Mouse (Mus musculus) heart, adult 9 months (tissue): ENCODE measurements around the gene Gm11627.

Source experiments
- DNase-seq, 2 experiments: peaks; one replicate each; pipeline ENCODE4 v3.0.0; 2022; ENCODE audit warnings: low spot score in 2 of 2

The Gm11627 gene

DNA sequence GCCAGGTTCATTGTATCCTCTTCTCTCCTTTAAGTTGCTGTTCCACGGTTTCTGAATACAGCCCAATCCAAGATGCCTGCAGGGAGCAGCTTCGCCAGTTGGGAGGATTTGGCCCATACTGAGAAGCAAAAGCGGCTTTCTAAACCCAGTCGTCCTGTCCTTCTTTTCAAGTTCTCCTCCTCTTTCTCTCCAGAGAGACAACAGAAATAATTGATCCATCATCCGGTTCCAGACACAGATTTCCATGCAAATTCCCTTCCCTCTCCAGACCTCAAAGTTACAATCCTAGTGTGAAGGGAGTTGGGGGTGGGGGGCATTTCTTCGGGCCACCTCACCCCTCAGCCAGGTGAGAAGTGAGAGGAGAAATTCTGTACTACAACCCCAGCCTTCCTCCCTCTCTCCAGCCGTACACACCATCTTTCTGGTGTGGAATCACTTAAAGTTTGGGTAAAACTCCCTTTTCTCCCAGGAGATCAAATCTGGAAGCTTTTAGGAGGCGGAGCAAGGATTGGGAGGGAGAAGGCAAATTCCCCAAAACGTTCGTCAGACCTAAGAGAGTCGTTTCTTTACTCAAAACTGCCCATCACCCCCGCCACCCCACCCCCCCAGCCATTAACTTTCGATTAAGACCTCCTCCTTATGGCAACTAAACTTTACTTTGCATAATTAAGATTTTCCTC, 23.7 kb upstream of the Gm11627 start:
- peak; percentile 41 to 55 for DNase-seq

DNA sequence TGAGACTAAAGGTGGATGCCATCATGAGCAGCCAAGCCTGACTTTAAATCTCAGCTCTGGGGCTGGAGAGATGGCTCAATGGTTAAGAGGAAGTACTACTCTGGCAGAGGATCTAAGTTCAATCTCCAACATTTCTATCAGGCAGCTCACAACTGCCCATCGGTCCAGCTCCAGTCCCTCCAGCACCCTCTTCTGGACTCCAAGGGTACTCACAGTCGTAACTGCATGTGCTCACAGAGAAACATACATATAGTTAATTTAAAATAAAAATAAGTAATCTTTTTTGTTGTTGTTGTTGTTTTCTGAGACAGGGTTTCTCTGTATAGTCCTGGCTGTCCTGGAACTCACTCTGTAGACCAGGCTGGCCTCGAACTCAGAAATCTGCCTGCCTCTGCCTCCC, 20.7 kb upstream of the Gm11627 start:
- DNase-seq: no peak

DNA sequence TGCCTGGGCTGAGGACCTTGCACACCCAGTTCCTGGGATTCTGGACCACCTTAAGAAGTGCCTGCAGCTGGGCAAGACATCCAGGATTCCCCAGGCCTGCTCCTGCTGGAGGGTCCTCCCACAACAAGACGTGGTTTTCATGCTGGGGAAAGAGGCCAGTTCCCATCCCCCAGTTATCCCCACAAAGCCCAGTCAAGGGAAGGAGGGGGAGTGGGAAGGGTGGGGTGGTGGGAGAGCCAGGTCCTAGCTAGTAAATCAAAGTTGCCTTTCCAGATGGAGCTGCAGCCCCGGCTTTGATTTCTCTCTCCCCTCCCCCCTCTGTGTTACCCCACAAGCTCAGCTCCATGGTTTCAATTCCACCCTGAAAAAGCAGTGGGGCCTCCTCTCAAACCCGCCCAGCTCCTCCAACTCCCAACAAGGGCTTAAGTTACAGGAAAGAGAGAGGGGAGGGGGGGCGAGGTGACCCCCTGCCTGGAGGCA, 16.1 kb upstream of the Gm11627 start:
- DNase-seq: no peak

DNA sequence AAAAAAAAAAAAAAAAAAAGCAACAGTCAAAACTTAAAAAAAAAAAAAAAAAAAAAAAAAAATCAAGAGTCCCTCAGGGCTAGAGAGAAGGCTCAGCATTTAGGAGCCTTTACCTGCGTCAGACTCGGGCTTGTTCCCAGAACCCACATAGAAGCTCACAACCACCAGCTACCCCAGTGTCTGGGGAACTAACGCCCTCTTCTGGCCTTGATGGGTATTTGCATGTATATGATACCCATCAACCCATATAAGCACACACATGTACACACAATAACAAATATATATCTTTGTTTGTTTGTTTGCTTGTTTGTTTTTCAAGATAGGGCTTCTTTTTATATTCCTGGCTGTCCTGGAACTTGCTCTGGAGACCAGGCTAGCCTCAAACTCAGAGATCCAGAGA, 8.3 kb upstream of the Gm11627 start:
- no peak for DNase-seq

DNA sequence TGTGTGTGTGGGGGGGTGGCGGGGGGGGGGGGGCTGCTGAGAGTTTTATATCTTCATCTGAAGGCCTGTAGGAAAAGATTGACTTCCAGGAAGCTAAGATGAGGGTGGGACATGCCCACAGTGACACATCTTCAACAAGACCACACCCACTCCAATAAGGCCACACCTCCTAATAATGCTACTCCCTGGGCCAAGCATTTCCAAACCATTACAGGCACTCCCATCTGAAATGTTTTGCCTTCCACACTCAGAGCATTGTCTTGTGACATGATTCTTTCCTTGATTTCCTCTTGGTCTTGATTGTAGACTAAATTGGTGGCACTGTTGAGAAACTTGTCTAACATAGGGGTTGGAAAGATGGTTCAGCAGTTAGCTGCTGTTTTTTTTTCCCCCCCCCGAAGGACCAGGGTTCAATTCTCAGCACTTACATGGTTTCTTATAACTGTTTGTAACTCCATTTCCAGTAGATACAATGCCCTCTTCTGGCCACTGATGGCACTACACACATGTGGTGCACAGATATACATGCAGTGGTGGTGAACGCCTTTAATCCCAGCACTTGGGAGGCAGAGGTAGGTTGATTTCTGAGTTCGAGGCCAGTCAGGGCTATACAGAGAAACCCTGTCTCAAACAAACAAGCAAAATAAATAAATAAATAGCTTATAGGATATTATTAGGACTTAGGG, 7.3 kb upstream of the Gm11627 start:
- DNase-seq: no peak

- no peak for DNase-seq
Observed at GRCm38 (mm10) chr11:102582736-102583135, 3.5 kb upstream of the Gm11627 start.

GRCm38 (mm10) chr11:102582016-102582610, 2.9 kb upstream of the Gm11627 start:
- peak; percentile 19 to 44 for DNase-seq

DNA sequence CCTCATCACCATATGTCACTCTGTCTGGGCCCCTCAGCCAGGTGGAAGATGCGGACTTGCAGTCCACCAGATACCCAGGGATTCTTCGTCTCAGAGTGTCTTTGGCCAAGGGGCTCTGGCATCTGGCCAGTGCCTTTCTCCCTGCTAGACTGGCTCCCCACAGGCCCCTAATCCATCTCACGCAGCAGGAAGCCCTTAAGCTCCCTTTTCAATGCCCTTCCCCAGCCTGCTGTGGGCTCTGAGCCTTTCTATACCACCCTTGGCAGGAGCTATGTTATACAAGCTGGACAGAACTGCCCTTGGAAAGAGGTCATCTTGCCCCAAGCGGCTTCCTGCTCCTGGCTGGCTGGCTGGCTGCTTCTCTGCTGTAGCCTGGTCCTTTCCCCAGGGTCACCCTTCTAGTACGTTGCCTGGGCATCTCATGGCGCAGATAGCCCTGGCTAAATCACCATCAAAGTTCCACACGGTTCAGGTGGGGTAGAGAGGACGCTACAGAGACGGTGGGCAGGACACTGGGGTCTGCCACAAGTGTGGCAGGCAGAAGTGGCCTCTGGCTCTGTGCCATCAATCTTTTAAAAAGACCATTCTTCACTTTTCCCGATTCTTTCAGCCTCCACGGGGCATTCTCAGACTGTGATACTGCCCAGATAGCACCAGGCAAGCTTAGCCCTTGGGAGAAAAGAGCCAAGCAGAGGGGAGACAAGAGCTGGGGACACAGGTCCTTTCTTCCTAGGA, 2.2 kb upstream of the Gm11627 start:
- DNase-seq: peak in 1 of 2 experiments; percentile 13

- DNase-seq: no peak
Observed at GRCm38 (mm10) chr11:102580034-102580330, 721 bp upstream of the Gm11627 start.

DNA sequence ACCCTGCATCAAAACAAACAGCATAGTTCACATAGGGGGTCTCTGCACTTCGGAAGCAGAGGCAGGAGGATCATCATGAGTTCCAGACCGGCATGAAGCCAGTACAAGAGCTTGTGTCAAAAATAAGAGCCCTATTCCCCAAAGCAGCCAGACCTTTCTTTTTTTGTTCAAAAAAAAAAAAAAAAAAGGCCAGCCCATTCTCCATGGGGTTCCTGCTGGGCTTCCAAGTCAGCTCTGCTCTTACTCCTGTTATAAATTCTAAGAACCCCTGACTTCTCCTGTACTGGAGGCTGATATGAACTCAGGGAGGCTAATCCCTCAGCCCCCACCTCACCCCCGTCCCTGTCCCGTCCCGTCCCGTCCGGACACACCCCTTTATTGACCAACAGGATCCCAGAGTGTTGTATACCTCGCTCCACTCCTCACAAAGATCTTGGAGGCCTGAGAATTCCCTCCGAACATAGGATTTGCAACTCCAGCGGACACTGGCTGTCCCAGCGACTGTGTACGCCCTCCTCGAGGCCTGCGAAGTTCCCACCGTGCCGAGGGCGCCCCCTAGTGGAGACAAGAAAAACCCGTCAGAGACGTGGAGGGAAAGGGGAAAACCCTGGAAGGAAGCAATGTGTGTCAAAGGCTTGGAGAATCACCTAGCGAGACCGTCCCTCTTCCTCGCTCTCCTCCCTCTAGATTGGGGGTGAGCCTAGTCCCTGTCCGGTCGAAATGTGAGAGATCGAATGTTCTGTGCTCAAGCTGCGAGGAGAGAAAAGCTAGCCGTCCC, 731 bp downstream of the Gm11627 start:
- peak; percentile 63 to 74 for DNase-seq

GRCm38 (mm10) chr11:102576050-102576754, 3.1 kb downstream of the Gm11627 start:
- DNase-seq: no peak

GRCm38 (mm10) chr11:102575034-102575433, 4.2 kb downstream of the Gm11627 start:
- no peak for DNase-seq

- peak; percentile 50 to 72 for DNase-seq
Observed at GRCm38 (mm10) chr11:102572866-102573663, 6.2 kb downstream of the Gm11627 start.

DNA sequence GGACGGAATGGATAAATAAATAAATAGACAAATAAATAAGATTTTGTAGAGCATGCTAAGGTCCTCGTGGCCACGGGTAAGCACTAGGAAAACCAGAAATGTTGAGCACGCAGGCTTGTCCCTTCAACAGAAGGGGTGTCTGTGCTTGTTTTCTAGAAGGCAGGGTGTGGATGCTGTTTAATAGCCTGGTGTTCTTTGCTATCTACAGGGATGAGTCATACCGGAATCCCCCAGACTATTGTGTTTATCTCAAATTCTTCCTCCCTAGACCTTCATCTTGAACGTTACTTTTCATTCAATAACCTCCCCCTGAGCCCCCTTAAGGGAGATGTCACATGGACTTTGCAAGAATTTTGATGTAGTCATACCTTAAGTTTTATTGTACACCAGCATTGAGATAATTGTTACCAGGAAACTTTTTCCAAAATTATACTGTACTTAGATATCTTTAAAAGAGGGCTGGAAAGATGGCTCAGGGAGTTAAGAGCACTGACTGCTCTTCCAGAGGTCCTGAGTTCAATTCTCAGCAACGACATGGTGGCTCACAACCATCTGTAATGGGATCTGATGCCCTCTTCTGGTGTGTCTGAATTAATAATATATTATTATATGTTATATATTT, 10.4 kb downstream of the Gm11627 start:
- no peak for DNase-seq

- no peak for DNase-seq
Observed at GRCm38 (mm10) chr11:102568191-102568590, 11.1 kb downstream of the Gm11627 start.

DNA sequence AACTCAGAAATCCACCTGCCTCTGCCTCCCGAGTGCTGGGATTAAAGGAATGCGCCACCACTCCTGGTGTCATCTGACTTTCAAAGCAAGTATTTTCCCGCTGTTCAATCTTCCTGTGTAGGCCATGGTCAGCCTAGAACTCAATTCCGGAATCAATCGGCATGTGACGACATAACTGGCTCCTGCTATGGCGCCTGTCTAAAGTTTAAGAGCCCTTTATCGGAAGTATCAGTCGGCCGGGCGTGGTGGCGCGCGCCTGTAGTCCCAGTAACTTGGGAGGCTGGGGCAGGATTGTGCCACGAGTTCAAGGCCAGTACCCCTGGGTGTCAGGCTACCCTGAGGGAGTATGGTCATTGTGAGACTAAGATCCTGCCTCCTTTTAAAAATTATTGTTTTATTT, 11.5 kb downstream of the Gm11627 start:
- no peak for DNase-seq

- DNase-seq: no peak
Observed at GRCm38 (mm10) chr11:102567157-102567556, 12.1 kb downstream of the Gm11627 start.

DNA sequence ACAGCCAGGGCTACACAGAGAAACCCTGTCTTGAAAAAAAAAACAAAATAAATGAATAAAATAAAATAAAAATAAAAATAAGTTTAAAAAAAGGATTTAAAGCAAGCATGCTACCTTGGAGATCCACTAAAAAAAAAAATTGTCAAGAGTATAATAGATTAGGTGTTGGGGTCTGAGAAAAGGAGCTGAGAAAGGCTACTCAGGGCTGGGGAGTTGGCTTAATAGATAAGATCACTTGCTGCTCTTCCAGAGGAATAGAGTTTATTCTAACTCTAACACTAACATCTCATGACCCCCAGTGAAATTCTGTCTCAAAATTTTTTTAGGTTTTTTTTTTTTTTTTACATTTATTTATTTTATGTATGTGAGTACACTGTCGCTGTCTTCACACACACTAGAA, 13.0 kb downstream of the Gm11627 start:
- no peak for DNase-seq

DNA sequence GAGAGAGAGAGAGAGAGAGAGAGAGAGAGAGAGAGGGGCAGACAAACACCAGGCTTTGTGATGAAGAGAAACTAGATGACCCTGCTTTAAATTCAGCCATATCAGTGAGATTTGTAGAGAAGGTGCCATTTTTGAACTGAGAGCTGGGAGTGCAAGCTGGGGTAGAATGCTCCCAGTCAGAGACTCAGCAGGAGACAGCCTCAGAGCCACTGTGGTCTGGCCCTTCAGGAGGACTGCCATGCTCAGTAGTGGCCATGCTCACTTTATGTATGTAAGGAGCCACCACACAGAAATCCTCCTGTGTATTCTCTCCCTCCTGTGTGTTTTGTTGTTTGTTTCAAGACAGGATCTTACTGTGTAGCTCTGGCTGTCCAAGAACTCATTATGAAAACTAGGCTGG, 13.5 kb downstream of the Gm11627 start:
- DNase-seq: no peak
